Mouse (Mus musculus) forebrain, embryonic 15.5 days (tissue): Measurements from ENCODE around the gene Gm15517. TPM values are rescaled to one million over a fixed set of nuclear protein-coding genes. Genes with fewer than 3 reads are reported as not detected.
"Not testable (repeated sequence)": the region's sequence is repeated elsewhere in the genome, so short reads cannot be mapped to it uniquely, and the experiment has no call there.

ENCODE experiments used
- ATAC-seq: fragments of 200-750 bp; cut with Nextera tagmentation; replicated peaks from 2 replicates; pipeline ENCODE4 v1.8.0; 2017; ENCODE audit warnings: mild to moderate bottlenecking, moderate TSS enrichment, moderate library complexity
- H3K27ac ChIP-seq: fragments of 300-500 bp; sonication (generic); replicated peaks from 2 replicates; pipeline ENCODE4 v1.5.1; 2015; ENCODE audit warnings: mild to moderate bottlenecking, inconsistent platforms
- H3K27me3 ChIP-seq: fragments of 300-500 bp; sonication (generic); 2 replicates; pipeline ENCODE4 v1.6.1; 2015; ENCODE audit warnings: inconsistent platforms
- H3K36me3 ChIP-seq: fragments of 300-500 bp; sonication (generic); 2 replicates; pipeline ENCODE4 v1.6.1; 2015; ENCODE audit warnings: mild to moderate bottlenecking, inconsistent platforms
- H3K4me1 ChIP-seq: fragments of 300-500 bp; sonication (generic); 2 replicates; pipeline ENCODE4 v1.6.1; 2015; ENCODE audit warnings: inconsistent platforms
- H3K4me2 ChIP-seq: fragments of 300-500 bp; sonication (generic); replicated peaks from 2 replicates; pipeline ENCODE4 v1.6.1; 2015; ENCODE audit warnings: mild to moderate bottlenecking, inconsistent platforms
- H3K4me3 ChIP-seq: fragments of 300-500 bp; sonication (generic); 2 replicates; pipeline ENCODE4 v1.5.1; 2015; ENCODE audit warnings: mild to moderate bottlenecking, inconsistent platforms
- H3K9ac ChIP-seq: fragments of 300-500 bp; sonication (generic); replicated peaks from 2 replicates; pipeline ENCODE4 v1.6.1; 2015; ENCODE audit warnings: mild to moderate bottlenecking, inconsistent platforms
- H3K9me3 ChIP-seq: fragments of 300-500 bp; sonication (generic); 2 replicates; pipeline ENCODE4 v1.6.1; 2016; ENCODE audit warnings: inconsistent platforms
- WGBS: fragments of 180-500 bp; shearing (Covaris S2); methylation state at CpG from one replicate; pipeline ENCODE4 v1.1.7; 2015; ENCODE audit warnings: mixed read lengths; 5-methylcytosine and 5-hydroxymethylcytosine counted together
- polyA plus RNA-seq: library from polyadenylated mRNA; unstranded; fragments of >200 nt; fragmentation: Nextera tagmentation; extraction: Ambion mirVana; gene quantifications from 2 replicates; pipeline ENCODE4 v1.2.1, GENCODE M21; 2015

Gm15517 gene
- polyA plus RNA-seq, 1 experiment from 2014 or later, result not detected

- H3K4me2 ChIP-seq, result peak overlapping the region; percentile 69
- peak overlapping the region; percentile 91 for H3K9ac ChIP-seq
- peaks cover 40% of the 10 kb centered on the region for H3K4me1 ChIP-seq
- H3K9me3 ChIP-seq, result no peaks in the 10 kb centered on the region
- 92% methylated on average over 2 of the region's 2 CpGs for WGBS
- H3K27me3 ChIP-seq, result no peaks in the 10 kb centered on the region; the same call in 1 of the 2 replicates
- peak overlapping the region; percentile 94 for H3K4me3 ChIP-seq
- H3K36me3 ChIP-seq, result peaks cover 38% of the 10 kb centered on the region
- no peak overlapping the region for H3K27ac ChIP-seq
- no peak for ATAC-seq
Observed at GRCm38 (mm10) chr7:44247971-44248370, 13.3 kb upstream of the Gm15517 start.

GRCm38 (mm10) chr7:44249248-44249647 lies 12.0 kb upstream of the Gm15517 start:
- Histone ChIP-seq H3K27me3 (no peaks in the 10 kb centered on the region), H3K27ac (no peak overlapping the region), H3K9me3 (no peaks in the 10 kb centered on the region), H3K4me3 (no peak overlapping the region), H3K36me3 (peaks cover 45% of the 10 kb centered on the region), H3K4me2 (no peak overlapping the region), H3K9ac (no peak overlapping the region), H3K4me1 (peaks cover 40% of the 10 kb centered on the region)
- no peak for ATAC-seq
- WGBS, result 93% methylated on average over 4 of the region's 4 CpGs

GRCm38 (mm10) chr7:44250732-44251275 lies 10.4 kb upstream of the Gm15517 start:
- H3K4me2 ChIP-seq, ATAC-seq, H3K9ac ChIP-seq, H3K27me3 ChIP-seq, H3K27ac ChIP-seq, H3K4me3 ChIP-seq, H3K9me3 ChIP-seq: not testable (repeated sequence)
- Histone ChIP-seq H3K4me1 (peaks cover 32% of the 10 kb centered on the region), H3K36me3 (peaks cover 49% of the 10 kb centered on the region)
- 88% methylated on average over 17 of the region's 17 CpGs for WGBS

- H3K36me3 ChIP-seq, result peaks cover 50% of the 10 kb centered on the region
- H3K4me2 ChIP-seq, result no peak overlapping the region
- no peak overlapping the region for H3K27ac ChIP-seq
- 66% methylated on average over 15 of the region's 15 CpGs for WGBS
- no peaks in the 10 kb centered on the region for H3K27me3 ChIP-seq
- H3K4me3 ChIP-seq, result no peak overlapping the region
- ATAC-seq, result 0 out of 2 replicates have a peak, but pooled peaks have one; percentile 10
- no peak overlapping the region for H3K9ac ChIP-seq
- no peaks in the 10 kb centered on the region for H3K9me3 ChIP-seq
- H3K4me1 ChIP-seq, result peaks cover 22% of the 10 kb centered on the region
Observed at GRCm38 (mm10) chr7:44253023-44253616, 8.1 kb upstream of the Gm15517 start.

- H3K36me3 ChIP-seq, result peaks cover 35% of the 10 kb centered on the region
- no peak overlapping the region for H3K27ac ChIP-seq
- ATAC-seq, result no peak
- no peaks in the 10 kb centered on the region for H3K27me3 ChIP-seq
- H3K4me3 ChIP-seq, result no peak overlapping the region
- no peak overlapping the region for H3K4me2 ChIP-seq
- H3K9ac ChIP-seq, result no peak overlapping the region
- WGBS, result 85% methylated on average over 6 of the region's 6 CpGs
- H3K9me3 ChIP-seq, result no peaks in the 10 kb centered on the region
- H3K4me1 ChIP-seq, result peaks cover 6% of the 10 kb centered on the region; the same call in 1 of the 2 replicates
Observed at GRCm38 (mm10) chr7:44254930-44255329, 6.3 kb upstream of the Gm15517 start.

- H3K4me2 ChIP-seq, result no peak within 1 kb of the TSS
- no peak within 1 kb of the TSS for H3K27ac ChIP-seq
- H3K4me1 ChIP-seq, result peaks cover 1% of the 10 kb centered on the region; the same call in 1 of the 2 replicates
- H3K27me3 ChIP-seq, result no peaks in the 10 kb centered on the region
- H3K9ac ChIP-seq, result no peak within 1 kb of the TSS
- H3K36me3 ChIP-seq, result peaks cover 19% of the 10 kb centered on the region
- H3K4me3 ChIP-seq, result no peak within 1 kb of the TSS
- no peaks in the 10 kb centered on the region for H3K9me3 ChIP-seq
- no peak for ATAC-seq
- 85% methylated on average over 4 of the region's 4 CpGs for WGBS
Observed at GRCm38 (mm10) chr7:44257278-44257677, 4.0 kb upstream of the Gm15517 start, which contains the start of gene Acp4. TSS of gene Acp4 (minus strand) at chr7:44257378.

- no peak for ATAC-seq
- Histone ChIP-seq H3K27ac (no peak overlapping the region), H3K4me2 (no peak overlapping the region), H3K27me3 (no peaks in the 10 kb centered on the region), H3K4me1 (peaks cover 6% of the 10 kb centered on the region; the same call in 1 of the 2 replicates), H3K36me3 (0 out of 2 replicates have a peak, but pooled peaks cover 2% of the 10 kb centered on the region), H3K4me3 (no peak overlapping the region), H3K9ac (no peak overlapping the region), H3K9me3 (no peaks in the 10 kb centered on the region)
- WGBS, result 77% methylated on average over 6 of the region's 6 CpGs
Observed at GRCm38 (mm10) chr7:44260410-44260809, 837 bp upstream of the Gm15517 start.

- H3K9ac ChIP-seq, result peak overlapping the region; percentile 46
- H3K4me3 ChIP-seq, result peak overlapping the region; percentile 33
- no peak overlapping the region for H3K27ac ChIP-seq
- peak; percentile 88 for ATAC-seq
- peak overlapping the region; percentile 57 for H3K4me2 ChIP-seq
- peaks cover 6% of the 10 kb centered on the region; the same call in 1 of the 2 replicates for H3K4me1 ChIP-seq
- no peaks in the 10 kb centered on the region for H3K9me3 ChIP-seq
- H3K36me3 ChIP-seq, result no peaks in the 10 kb centered on the region
- WGBS, result 1% methylated on average over 34 of the region's 34 CpGs
- H3K27me3 ChIP-seq, result no peaks in the 10 kb centered on the region
Observed at GRCm38 (mm10) chr7:44262791-44263643, 1.8 kb downstream of the Gm15517 start.

- ATAC-seq, result no peak
- no peaks in the 10 kb centered on the region for H3K36me3 ChIP-seq
- WGBS, result 87% methylated on average over 11 of the region's 11 CpGs
- H3K9me3 ChIP-seq, result no peaks in the 10 kb centered on the region
- no peak overlapping the region for H3K27ac ChIP-seq
- no peaks in the 10 kb centered on the region; the same call in 1 of the 2 replicates for H3K27me3 ChIP-seq
- H3K4me3 ChIP-seq, result no peak overlapping the region
- peaks cover 3% of the 10 kb centered on the region; the same call in 1 of the 2 replicates for H3K4me1 ChIP-seq
- H3K4me2 ChIP-seq, result no peak overlapping the region
- no peak overlapping the region for H3K9ac ChIP-seq
Observed at GRCm38 (mm10) chr7:44268117-44268516, 6.9 kb downstream of the Gm15517 start.

GRCm38 (mm10) chr7:44269397-44269796 lies 8.2 kb downstream of the Gm15517 start:
- H3K4me3 ChIP-seq, result no peak overlapping the region
- no peaks in the 10 kb centered on the region for H3K36me3 ChIP-seq
- ATAC-seq, result no peak
- 90% methylated on average over 2 of the region's 2 CpGs for WGBS
- no peaks in the 10 kb centered on the region for H3K4me1 ChIP-seq
- no peak overlapping the region for H3K9ac ChIP-seq
- no peak overlapping the region for H3K27ac ChIP-seq
- H3K9me3 ChIP-seq, result no peaks in the 10 kb centered on the region
- H3K4me2 ChIP-seq, result no peak overlapping the region
- H3K27me3 ChIP-seq, result peaks cover under 1% of the 10 kb centered on the region; the same call in 1 of the 2 replicates

- no peaks in the 10 kb centered on the region for H3K4me1 ChIP-seq
- H3K27ac ChIP-seq, result no peak overlapping the region
- H3K9ac ChIP-seq, result no peak overlapping the region
- H3K9me3 ChIP-seq, result no peaks in the 10 kb centered on the region
- no peak for ATAC-seq
- H3K4me2 ChIP-seq, result no peak overlapping the region
- 76% methylated on average over 2 of the region's 2 CpGs for WGBS
- H3K4me3 ChIP-seq, result no peak overlapping the region
- peaks cover 3% of the 10 kb centered on the region; the same call in 1 of the 2 replicates for H3K27me3 ChIP-seq
- H3K36me3 ChIP-seq, result no peaks in the 10 kb centered on the region
Observed at GRCm38 (mm10) chr7:44271309-44271708, 10.1 kb downstream of the Gm15517 start.

GRCm38 (mm10) chr7:44272546-44272945 lies 11.3 kb downstream of the Gm15517 start:
- WGBS, result 89% methylated on average over 6 of the region's 7 CpGs
- H3K27ac ChIP-seq, result no peak overlapping the region
- no peak overlapping the region for H3K4me3 ChIP-seq
- H3K4me2 ChIP-seq, result no peak overlapping the region
- no peak overlapping the region for H3K9ac ChIP-seq
- ATAC-seq, result no peak
- peaks cover 3% of the 10 kb centered on the region; the same call in 1 of the 2 replicates for H3K27me3 ChIP-seq
- H3K36me3 ChIP-seq, result no peaks in the 10 kb centered on the region
- H3K4me1 ChIP-seq, result no peaks in the 10 kb centered on the region
- no peaks in the 10 kb centered on the region for H3K9me3 ChIP-seq
